Mouse (Mus musculus): ENCODE measurements around the gene Gna14. TPM values are rescaled to one million over a fixed set of nuclear protein-coding genes. Genes with fewer than 3 reads are reported as not detected.

Gna14 gene
- polyA plus RNA-seq, 1 experiment from 2014 or later: 1.3 TPM

GRCm38 (mm10) chr19:16484237-16484636, 48.7 kb downstream of the Gna14 start:
- Histone ChIP-seq H3K36me3 (no peaks in the 10 kb centered on the region), H3K9me3 (replicated peaks) (no peaks in the 10 kb centered on the region), H3K4me2 (no peak overlapping the region), H3K27me3 (no peaks in the 10 kb centered on the region), H3K27ac (no peak overlapping the region), H3K9ac (no peak overlapping the region), H3K4me3 (no peak overlapping the region), H3K4me1 (replicated peaks) (no peaks in the 10 kb centered on the region)
- ATAC-seq (replicated peaks; ENCODE audit: insufficient number of reproducible peaks, insufficient read depth, low FRiP score, low read depth): no peak
- 83% methylated on average over 10 of the region's 10 CpGs for WGBS

- Histone ChIP-seq H3K27ac (no peak overlapping the region), H3K4me1 (replicated peaks) (no peaks in the 10 kb centered on the region), H3K9ac (no peak overlapping the region), H3K36me3 (no peaks in the 10 kb centered on the region), H3K27me3 (no peaks in the 10 kb centered on the region), H3K9me3 (replicated peaks) (no peaks in the 10 kb centered on the region), H3K4me2 (no peak overlapping the region), H3K4me3 (no peak overlapping the region)
- no peak for ATAC-seq (replicated peaks; ENCODE audit: insufficient number of reproducible peaks, insufficient read depth, low FRiP score, low read depth)
- WGBS: 64% methylated on average over 5 of the region's 5 CpGs
These were observed 49.1 kb downstream of the Gna14 start for GRCm38 (mm10) chr19:16484671-16485070.

GRCm38 (mm10) chr19:16490756-16491155, 55.2 kb downstream of the Gna14 start:
- no peaks in the 10 kb centered on the region for H3K9me3 ChIP-seq (replicated peaks)
- no peak overlapping the region for H3K4me2 ChIP-seq
- 51% methylated on average over 12 of the region's 12 CpGs for WGBS
- H3K9ac ChIP-seq: no peak overlapping the region
- H3K4me1 ChIP-seq (replicated peaks): no peaks in the 10 kb centered on the region
- no peaks in the 10 kb centered on the region for H3K27me3 ChIP-seq
- ATAC-seq (replicated peaks; ENCODE audit: insufficient number of reproducible peaks, insufficient read depth, low FRiP score, low read depth): no peak
- no peak overlapping the region for H3K27ac ChIP-seq
- no peak overlapping the region for H3K4me3 ChIP-seq
- H3K36me3 ChIP-seq: no peaks in the 10 kb centered on the region

GRCm38 (mm10) chr19:16491497-16491896, 55.9 kb downstream of the Gna14 start:
- H3K27ac ChIP-seq: no peak overlapping the region
- no peak for ATAC-seq (replicated peaks; ENCODE audit: insufficient number of reproducible peaks, insufficient read depth, low FRiP score, low read depth)
- H3K4me1 ChIP-seq (replicated peaks): no peaks in the 10 kb centered on the region
- H3K27me3 ChIP-seq: no peaks in the 10 kb centered on the region
- H3K4me2 ChIP-seq: no peak overlapping the region
- 66% methylated on average over 7 of the region's 7 CpGs for WGBS
- no peaks in the 10 kb centered on the region for H3K36me3 ChIP-seq
- no peak overlapping the region for H3K9ac ChIP-seq
- no peak overlapping the region for H3K4me3 ChIP-seq
- no peaks in the 10 kb centered on the region for H3K9me3 ChIP-seq (replicated peaks)

GRCm38 (mm10) chr19:16492453-16492852, 56.9 kb downstream of the Gna14 start:
- Histone ChIP-seq H3K9ac (no peak overlapping the region), H3K9me3 (replicated peaks) (no peaks in the 10 kb centered on the region), H3K36me3 (no peaks in the 10 kb centered on the region), H3K4me1 (replicated peaks) (no peaks in the 10 kb centered on the region), H3K4me2 (no peak overlapping the region), H3K27ac (no peak overlapping the region), H3K27me3 (no peaks in the 10 kb centered on the region), H3K4me3 (no peak overlapping the region)
- ATAC-seq (replicated peaks; ENCODE audit: insufficient number of reproducible peaks, insufficient read depth, low FRiP score, low read depth): no peak
- WGBS: 46% methylated on average over 1 of the region's 1 CpGs

DNA sequence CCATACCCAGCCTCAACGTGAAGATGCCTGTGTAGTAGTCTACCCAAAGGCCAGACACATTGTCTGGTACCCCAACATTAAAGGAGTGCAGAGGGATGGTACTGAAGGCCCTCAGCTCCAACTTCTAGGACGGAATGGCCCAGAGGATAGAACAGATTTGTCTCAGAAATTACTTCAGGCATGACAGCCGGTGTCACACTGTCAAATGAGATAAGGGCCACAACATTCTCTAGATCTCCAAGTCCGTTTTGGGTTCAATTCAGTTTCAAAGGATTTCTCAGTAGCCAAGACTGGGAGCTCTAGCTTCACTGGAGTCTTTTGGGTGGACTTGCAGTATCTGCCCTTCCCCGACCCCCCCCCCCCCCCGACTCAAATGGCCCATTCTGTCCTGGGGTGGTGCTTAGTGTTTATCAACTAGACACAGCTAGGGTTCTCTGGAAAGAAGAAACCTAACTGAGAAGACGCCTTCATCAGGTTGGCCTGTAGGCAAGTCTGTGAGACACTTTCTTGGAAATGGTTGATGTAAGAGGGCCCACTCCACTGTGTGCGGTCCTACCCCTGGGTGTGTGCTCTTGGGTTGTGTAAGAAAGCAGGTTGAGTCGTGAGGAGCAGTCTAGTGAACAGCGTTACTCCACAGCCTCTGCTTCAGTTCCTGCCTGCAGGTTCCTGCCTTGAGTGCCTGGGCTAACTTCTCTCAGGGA, 59.4 kb downstream of the Gna14 start:
- no peak overlapping the region for H3K4me3 ChIP-seq
- 85% methylated on average over 10 of the region's 10 CpGs for WGBS
- H3K27me3 ChIP-seq: no peaks in the 10 kb centered on the region
- no peaks in the 10 kb centered on the region for H3K9me3 ChIP-seq (replicated peaks)
- ATAC-seq (replicated peaks; ENCODE audit: insufficient number of reproducible peaks, insufficient read depth, low FRiP score, low read depth): no peak
- no peak overlapping the region for H3K4me2 ChIP-seq
- H3K27ac ChIP-seq: no peak overlapping the region
- H3K4me1 ChIP-seq (replicated peaks): no peaks in the 10 kb centered on the region
- H3K9ac ChIP-seq: no peak overlapping the region
- no peaks in the 10 kb centered on the region for H3K36me3 ChIP-seq

DNA sequence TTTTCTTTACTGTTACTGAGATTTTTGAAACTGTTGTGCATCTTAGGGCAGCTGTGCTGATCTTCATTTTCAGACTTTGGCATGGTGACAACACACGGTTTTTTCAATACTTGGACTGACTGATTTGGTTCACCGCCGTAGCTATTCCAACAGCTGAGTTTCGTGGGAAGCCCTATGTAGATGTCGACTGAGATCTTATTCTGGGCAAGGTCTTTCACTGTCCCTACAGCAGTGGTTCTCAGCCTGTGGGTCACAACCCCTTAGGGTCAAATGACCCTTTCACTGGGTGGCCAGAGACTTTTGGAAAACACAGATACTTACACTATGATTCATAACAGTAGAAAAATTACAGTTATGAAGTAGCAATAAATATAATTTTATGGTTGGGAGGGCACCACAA, 60.5 kb downstream of the Gna14 start:
- 76% methylated on average over 5 of the region's 5 CpGs for WGBS
- Histone ChIP-seq H3K4me1 (replicated peaks) (no peaks in the 10 kb centered on the region), H3K36me3 (no peaks in the 10 kb centered on the region), H3K27ac (no peak overlapping the region), H3K4me2 (no peak overlapping the region), H3K4me3 (no peak overlapping the region), H3K9ac (no peak overlapping the region), H3K9me3 (replicated peaks) (no peaks in the 10 kb centered on the region), H3K27me3 (no peaks in the 10 kb centered on the region)
- no peak for ATAC-seq (replicated peaks; ENCODE audit: insufficient number of reproducible peaks, insufficient read depth, low FRiP score, low read depth)

- Histone ChIP-seq H3K27ac (no peak overlapping the region), H3K36me3 (no peaks in the 10 kb centered on the region)
These were observed 66.5 kb downstream of the Gna14 start for GRCm38 (mm10) chr19:16502054-16502453.

GRCm38 (mm10) chr19:16506711-16507364, 71.3 kb downstream of the Gna14 start:
- no peaks in the 10 kb centered on the region for H3K9me3 ChIP-seq (replicated peaks)
- H3K4me3 ChIP-seq: no peak overlapping the region
- ATAC-seq (replicated peaks; ENCODE audit: insufficient number of reproducible peaks, insufficient read depth, low FRiP score, low read depth): no peak
- H3K4me1 ChIP-seq (replicated peaks): no peaks in the 10 kb centered on the region
- no peak overlapping the region for H3K27ac ChIP-seq
- H3K4me2 ChIP-seq: no peak overlapping the region
- H3K27me3 ChIP-seq: no peaks in the 10 kb centered on the region
- WGBS: 77% methylated on average over 6 of the region's 6 CpGs
- H3K9ac ChIP-seq: no peak overlapping the region
- H3K36me3 ChIP-seq: no peaks in the 10 kb centered on the region

More at GRCm38 (mm10) chr19:16502054-16502453, 66.5 kb downstream of the Gna14 start:
- H3K27me3 ChIP-seq: no peaks in the 10 kb centered on the region
- ATAC-seq (replicated peaks; ENCODE audit: insufficient number of reproducible peaks, insufficient read depth, low FRiP score, low read depth): no peak
- H3K4me2 ChIP-seq: no peak overlapping the region
- WGBS: 58% methylated on average over 5 of the region's 5 CpGs
- H3K4me3 ChIP-seq: no peak overlapping the region
- H3K9ac ChIP-seq: no peak overlapping the region
- no peaks in the 10 kb centered on the region for H3K4me1 ChIP-seq (replicated peaks)
- H3K9me3 ChIP-seq (replicated peaks): no peaks in the 10 kb centered on the region

DNA sequence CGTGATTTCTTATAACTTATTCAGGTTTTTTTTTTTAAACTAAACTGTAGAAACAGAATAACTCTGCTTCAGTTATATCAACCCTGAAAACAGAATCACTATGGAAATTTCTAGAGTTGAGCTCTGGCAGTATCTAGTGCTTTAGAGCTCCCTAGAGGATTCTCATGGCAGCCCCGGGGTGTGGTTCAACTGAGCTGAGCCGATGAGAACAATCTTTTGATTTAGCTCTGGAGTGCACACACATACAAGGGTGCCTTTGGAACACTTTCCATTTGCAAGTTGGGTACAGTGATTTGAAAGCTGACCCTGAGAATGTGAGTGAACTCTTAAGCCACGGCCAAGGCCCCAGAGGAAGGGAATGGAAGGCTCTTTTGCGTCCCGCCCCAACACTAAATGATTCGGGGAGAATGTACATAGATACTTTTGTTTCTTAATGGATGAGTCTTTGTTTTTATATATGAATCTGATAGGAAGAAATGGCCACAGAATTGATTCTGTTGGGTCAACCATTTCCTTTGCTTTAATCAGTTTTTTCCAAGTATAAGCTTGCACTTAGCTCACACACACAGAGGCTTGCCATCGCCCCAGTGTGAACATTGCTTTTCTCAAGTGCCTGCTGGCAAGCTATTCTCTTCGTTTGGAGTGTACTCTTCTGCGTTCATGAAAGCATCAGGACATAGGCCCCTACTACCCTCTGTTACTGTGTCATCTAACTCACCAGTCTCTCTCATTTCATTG, 75.0 kb downstream of the Gna14 start:
- no peaks in the 10 kb centered on the region for H3K36me3 ChIP-seq
- H3K9ac ChIP-seq: no peak overlapping the region
- H3K4me3 ChIP-seq: no peak overlapping the region
- 72% methylated on average over 10 of the region's 10 CpGs for WGBS
- no peaks in the 10 kb centered on the region for H3K9me3 ChIP-seq (replicated peaks)
- no peak overlapping the region for H3K4me2 ChIP-seq
- no peaks in the 10 kb centered on the region for H3K4me1 ChIP-seq (replicated peaks)
- no peak overlapping the region for H3K27ac ChIP-seq
- H3K27me3 ChIP-seq: no peaks in the 10 kb centered on the region
- no peak for ATAC-seq (replicated peaks; ENCODE audit: insufficient number of reproducible peaks, insufficient read depth, low FRiP score, low read depth)

- Histone ChIP-seq H3K9me3 (replicated peaks) (no peaks in the 10 kb centered on the region), H3K9ac (no peak overlapping the region), H3K36me3 (no peaks in the 10 kb centered on the region), H3K4me3 (no peak overlapping the region), H3K4me2 (no peak overlapping the region), H3K27ac (no peak overlapping the region), H3K27me3 (no peaks in the 10 kb centered on the region), H3K4me1 (replicated peaks) (no peaks in the 10 kb centered on the region)
- WGBS: 54% methylated on average over 2 of the region's 2 CpGs
- ATAC-seq (replicated peaks; ENCODE audit: insufficient number of reproducible peaks, insufficient read depth, low FRiP score, low read depth): no peak
These were observed 75.5 kb downstream of the Gna14 start for GRCm38 (mm10) chr19:16511081-16511420.
